Mouse (Mus musculus): ENCODE results near the gene Gm28635. TPM values are rescaled to one million over a fixed set of nuclear protein-coding genes. Genes with fewer than 3 reads are reported as not detected.

The Gm28635 gene
- polyA plus RNA-seq, 1 experiment from 2014 or later: not detected

GRCm38 (mm10) chr2:84635611-84636010 lies 42.2 kb downstream of the Gm28635 start:
- Histone ChIP-seq H3K4me3 (ENCODE audit: low read length) (peak overlapping the region; percentile 36), H3K27ac (ENCODE audit: low read length) (peak overlapping the region; percentile 97), H3K9me3 (replicated peaks; ENCODE audit: control insufficient read depth, low read length) (no peaks in the 10 kb centered on the region), H3K4me1 (ENCODE audit: control insufficient read depth, insufficient read depth, low read length) (peaks cover 78% of the 10 kb centered on the region), H3K27me3 (ENCODE audit: control insufficient read depth, insufficient read depth, low read length) (no peaks in the 10 kb centered on the region), H3K4me2 (ENCODE audit: low read depth, low read length) (peak overlapping the region; percentile 71), H3K9ac (ENCODE audit: low read length) (peak overlapping the region; percentile 72), H3K36me3 (ENCODE audit: control insufficient read depth, insufficient read depth) (no peaks in the 10 kb centered on the region)
- WGBS: 5% methylated on average over 2 of the region's 2 CpGs
- ATAC-seq (replicated peaks; ENCODE audit: extremely low read depth, insufficient read depth, low FRiP score): peak; percentile 89

- Histone ChIP-seq H3K9me3 (replicated peaks; ENCODE audit: control insufficient read depth, low read length) (no peaks in the 10 kb centered on the region), H3K9ac (ENCODE audit: low read length) (peak overlapping the region; percentile 72), H3K4me3 (ENCODE audit: low read length) (peak overlapping the region; percentile 36), H3K36me3 (ENCODE audit: control insufficient read depth, insufficient read depth) (no peaks in the 10 kb centered on the region), H3K4me2 (ENCODE audit: low read depth, low read length) (peak overlapping the region; percentile 71), H3K27ac (ENCODE audit: low read length) (peak overlapping the region; percentile 97), H3K4me1 (ENCODE audit: control insufficient read depth, insufficient read depth, low read length) (peaks cover 73% of the 10 kb centered on the region), H3K27me3 (ENCODE audit: control insufficient read depth, insufficient read depth, low read length) (no peaks in the 10 kb centered on the region)
- ATAC-seq (replicated peaks; ENCODE audit: extremely low read depth, insufficient read depth, low FRiP score): 0 out of 2 replicates have a peak, but pooled peaks have one; percentile 8
- 19% methylated on average over 4 of the region's 4 CpGs for WGBS
Measured at GRCm38 (mm10) chr2:84634934-84635482, 42.8 kb downstream of the Gm28635 start.

- peak overlapping the region; percentile 72 for H3K9ac ChIP-seq (ENCODE audit: low read length)
- ATAC-seq (replicated peaks; ENCODE audit: extremely low read depth, insufficient read depth, low FRiP score): no peak
- no peaks in the 10 kb centered on the region for H3K36me3 ChIP-seq (ENCODE audit: control insufficient read depth, insufficient read depth)
- peak overlapping the region; percentile 71 for H3K4me2 ChIP-seq (ENCODE audit: low read depth, low read length)
- no peaks in the 10 kb centered on the region for H3K9me3 ChIP-seq (replicated peaks; ENCODE audit: control insufficient read depth, low read length)
- peak overlapping the region; percentile 36 for H3K4me3 ChIP-seq (ENCODE audit: low read length)
- H3K27ac ChIP-seq (ENCODE audit: low read length): peak overlapping the region; percentile 97
- WGBS: 24% methylated on average over 4 of the region's 4 CpGs
- peaks cover 71% of the 10 kb centered on the region for H3K4me1 ChIP-seq (ENCODE audit: control insufficient read depth, insufficient read depth, low read length)
- no peaks in the 10 kb centered on the region for H3K27me3 ChIP-seq (ENCODE audit: control insufficient read depth, insufficient read depth, low read length)
Measured at GRCm38 (mm10) chr2:84634006-84634405, 43.8 kb downstream of the Gm28635 start.

GRCm38 (mm10) chr2:84632999-84633398 lies 44.8 kb downstream of the Gm28635 start:
- peaks cover 65% of the 10 kb centered on the region for H3K4me1 ChIP-seq (ENCODE audit: control insufficient read depth, insufficient read depth, low read length)
- 0% methylated on average over 3 of the region's 3 CpGs for WGBS
- H3K9ac ChIP-seq (ENCODE audit: low read length): peak overlapping the region; percentile 72

GRCm38 (mm10) chr2:84632001-84632400 lies 45.8 kb downstream of the Gm28635 start:
- WGBS: 100% methylated on average over 1 of the region's 1 CpGs
- peak overlapping the region; percentile 93 for H3K27ac ChIP-seq (ENCODE audit: low read length)
- no peaks in the 10 kb centered on the region for H3K9me3 ChIP-seq (replicated peaks; ENCODE audit: control insufficient read depth, low read length)
- peaks cover 63% of the 10 kb centered on the region for H3K4me1 ChIP-seq (ENCODE audit: control insufficient read depth, insufficient read depth, low read length)
- no peaks in the 10 kb centered on the region for H3K36me3 ChIP-seq (ENCODE audit: control insufficient read depth, insufficient read depth)
- no peak for ATAC-seq (replicated peaks; ENCODE audit: extremely low read depth, insufficient read depth, low FRiP score)
- no peak overlapping the region for H3K4me3 ChIP-seq (ENCODE audit: low read length)
- H3K9ac ChIP-seq (ENCODE audit: low read length): no peak overlapping the region
- no peak overlapping the region for H3K4me2 ChIP-seq (ENCODE audit: low read depth, low read length)
- H3K27me3 ChIP-seq (ENCODE audit: control insufficient read depth, insufficient read depth, low read length): no peaks in the 10 kb centered on the region

More at GRCm38 (mm10) chr2:84632999-84633398, 44.8 kb downstream of the Gm28635 start:
- no peak for ATAC-seq (replicated peaks; ENCODE audit: extremely low read depth, insufficient read depth, low FRiP score)
- Histone ChIP-seq H3K36me3 (ENCODE audit: control insufficient read depth, insufficient read depth) (no peaks in the 10 kb centered on the region), H3K4me3 (ENCODE audit: low read length) (peak overlapping the region; percentile 30), H3K27ac (ENCODE audit: low read length) (peak overlapping the region; percentile 93), H3K4me2 (ENCODE audit: low read depth, low read length) (peak overlapping the region; percentile 63), H3K27me3 (ENCODE audit: control insufficient read depth, insufficient read depth, low read length) (no peaks in the 10 kb centered on the region), H3K9me3 (replicated peaks; ENCODE audit: control insufficient read depth, low read length) (no peaks in the 10 kb centered on the region)

GRCm38 (mm10) chr2:84627036-84627435 lies 50.8 kb downstream of the Gm28635 start:
- ATAC-seq (replicated peaks; ENCODE audit: extremely low read depth, insufficient read depth, low FRiP score): no peak
- WGBS: 26% methylated on average over 3 of the region's 3 CpGs
- Histone ChIP-seq H3K4me1 (ENCODE audit: control insufficient read depth, insufficient read depth, low read length) (peaks cover 48% of the 10 kb centered on the region), H3K36me3 (ENCODE audit: control insufficient read depth, insufficient read depth) (peaks cover 6% of the 10 kb centered on the region; the same call in 1 of the 2 replicates), H3K27ac (ENCODE audit: low read length) (peak overlapping the region; percentile 75), H3K9ac (ENCODE audit: low read length) (0 out of 2 replicates have a peak overlapping the region, but pooled peaks have one; percentile 33), H3K27me3 (ENCODE audit: control insufficient read depth, insufficient read depth, low read length) (no peaks in the 10 kb centered on the region), H3K4me3 (ENCODE audit: low read length) (no peak overlapping the region), H3K9me3 (replicated peaks; ENCODE audit: control insufficient read depth, low read length) (no peaks in the 10 kb centered on the region), H3K4me2 (ENCODE audit: low read depth, low read length) (no peak overlapping the region)

GRCm38 (mm10) chr2:84626366-84626975 lies 51.4 kb downstream of the Gm28635 start:
- H3K4me1 ChIP-seq (ENCODE audit: control insufficient read depth, insufficient read depth, low read length): peaks cover 43% of the 10 kb centered on the region
- H3K4me2 ChIP-seq (ENCODE audit: low read depth, low read length): no peak overlapping the region
- H3K9ac ChIP-seq (ENCODE audit: low read length): peak overlapping the region; percentile 13; the same call in 1 of the 2 replicates
- no peak for ATAC-seq (replicated peaks; ENCODE audit: extremely low read depth, insufficient read depth, low FRiP score)
- peak overlapping the region; percentile 75 for H3K27ac ChIP-seq (ENCODE audit: low read length)
- no peaks in the 10 kb centered on the region for H3K9me3 ChIP-seq (replicated peaks; ENCODE audit: control insufficient read depth, low read length)
- 54% methylated on average over 7 of the region's 7 CpGs for WGBS
- no peak overlapping the region for H3K4me3 ChIP-seq (ENCODE audit: low read length)
- peaks cover 6% of the 10 kb centered on the region; the same call in 1 of the 2 replicates for H3K36me3 ChIP-seq (ENCODE audit: control insufficient read depth, insufficient read depth)
- H3K27me3 ChIP-seq (ENCODE audit: control insufficient read depth, insufficient read depth, low read length): no peaks in the 10 kb centered on the region

- no peak overlapping the region for H3K4me2 ChIP-seq (ENCODE audit: low read depth, low read length)
- H3K27ac ChIP-seq (ENCODE audit: low read length): no peak overlapping the region
- H3K27me3 ChIP-seq (ENCODE audit: control insufficient read depth, insufficient read depth, low read length): no peaks in the 10 kb centered on the region
- ATAC-seq (replicated peaks; ENCODE audit: extremely low read depth, insufficient read depth, low FRiP score): no peak
- H3K4me3 ChIP-seq (ENCODE audit: low read length): no peak overlapping the region
- no peak overlapping the region for H3K9ac ChIP-seq (ENCODE audit: low read length)
- H3K9me3 ChIP-seq (replicated peaks; ENCODE audit: control insufficient read depth, low read length): no peaks in the 10 kb centered on the region
- WGBS: 91% methylated on average over 17 of the region's 17 CpGs
- peaks cover 49% of the 10 kb centered on the region for H3K4me1 ChIP-seq (ENCODE audit: control insufficient read depth, insufficient read depth, low read length)
- H3K36me3 ChIP-seq (ENCODE audit: control insufficient read depth, insufficient read depth): peaks cover 20% of the 10 kb centered on the region
Measured at GRCm38 (mm10) chr2:84624201-84624600, 53.6 kb downstream of the Gm28635 start.

GRCm38 (mm10) chr2:84623428-84624119 lies 54.3 kb downstream of the Gm28635 start:
- Histone ChIP-seq H3K36me3 (ENCODE audit: control insufficient read depth, insufficient read depth) (peaks cover 23% of the 10 kb centered on the region), H3K9ac (ENCODE audit: low read length) (no peak overlapping the region), H3K4me3 (ENCODE audit: low read length) (no peak overlapping the region), H3K9me3 (replicated peaks; ENCODE audit: control insufficient read depth, low read length) (no peaks in the 10 kb centered on the region), H3K4me1 (ENCODE audit: control insufficient read depth, insufficient read depth, low read length) (peaks cover 50% of the 10 kb centered on the region), H3K27ac (ENCODE audit: low read length) (no peak overlapping the region), H3K4me2 (ENCODE audit: low read depth, low read length) (no peak overlapping the region), H3K27me3 (ENCODE audit: control insufficient read depth, insufficient read depth, low read length) (no peaks in the 10 kb centered on the region)
- no peak for ATAC-seq (replicated peaks; ENCODE audit: extremely low read depth, insufficient read depth, low FRiP score)
- 65% methylated on average over 3 of the region's 3 CpGs for WGBS
